Mouse (Mus musculus) layer of hippocampus, adult 18-20 months (tissue): Measurements from ENCODE around the gene Naga. TPM values are rescaled to one million over a fixed set of nuclear protein-coding genes. Genes with fewer than 3 reads are reported as not detected.

ENCODE experiments used
- DNase-seq, 2 experiments: peaks; one replicate each; pipeline ENCODE4 v3.0.0; 2022; ENCODE audit warnings: low spot score in 2 of 2
- total RNA-seq, 2 experiments: library from RNA; stranded (reverse); gene quantifications; 2 replicates each; pipeline ENCODE4 v1.2.3; 2021

The Naga gene
- total RNA-seq, 2 experiments from 2014 or later: 33.5 to 40.5 TPM

DNA sequence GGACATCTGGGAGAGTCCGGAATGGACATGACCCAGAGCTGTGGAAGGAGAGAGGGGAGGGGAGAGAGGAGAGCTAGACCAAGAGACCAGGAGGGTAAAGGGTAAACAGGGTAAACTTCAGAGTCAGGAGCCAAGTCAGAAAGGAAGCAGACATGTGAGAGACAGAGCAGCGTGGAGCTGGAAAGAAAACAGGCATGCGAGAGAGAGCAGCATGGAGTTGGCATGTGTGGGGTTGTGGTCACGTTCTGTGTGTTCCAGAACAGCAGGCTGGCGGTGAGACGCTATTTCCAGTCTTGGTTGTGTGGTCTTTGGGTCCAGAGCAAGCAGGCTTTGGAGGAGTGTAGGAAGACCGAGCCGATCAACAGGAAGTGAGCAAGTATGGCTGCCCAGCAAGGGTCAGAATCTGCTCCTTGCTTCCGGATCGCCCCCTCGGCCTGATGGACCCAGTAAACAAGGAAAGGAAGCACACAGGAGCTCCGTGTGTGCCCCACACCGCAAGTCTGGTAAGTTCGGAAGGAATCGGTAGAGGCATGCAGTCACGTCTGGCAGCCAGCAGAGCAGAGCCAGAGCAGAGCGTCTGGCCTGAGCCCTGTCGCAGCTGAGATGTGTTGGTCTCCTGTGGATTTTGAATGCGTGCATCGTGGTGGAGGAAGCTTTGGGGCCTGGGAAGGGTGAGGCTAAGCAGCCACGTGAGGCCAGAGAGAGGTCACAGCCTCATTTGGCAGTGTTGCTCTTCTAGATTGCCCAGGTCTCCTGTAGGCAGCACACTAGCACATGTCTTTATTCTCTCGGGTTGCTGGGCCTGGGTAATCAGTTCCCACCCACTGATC is 19.9 kb upstream of the Naga start:
- no peak for DNase-seq

GRCm38 (mm10) chr15:82354126-82354945 is 15.6 kb upstream of the Naga start, which contains the start of gene Ndufa6:
Gene Ndufa6 (minus strand): TSS chr15:82354322.
- DNase-seq: peak; percentile 96 to 98

GRCm38 (mm10) chr15:82353745-82354113 is 15.0 kb upstream of the Naga start:
- no peak for DNase-seq

- DNase-seq: no peak
These were observed 14.5 kb upstream of the Naga start for GRCm38 (mm10) chr15:82353078-82353744.

DNA sequence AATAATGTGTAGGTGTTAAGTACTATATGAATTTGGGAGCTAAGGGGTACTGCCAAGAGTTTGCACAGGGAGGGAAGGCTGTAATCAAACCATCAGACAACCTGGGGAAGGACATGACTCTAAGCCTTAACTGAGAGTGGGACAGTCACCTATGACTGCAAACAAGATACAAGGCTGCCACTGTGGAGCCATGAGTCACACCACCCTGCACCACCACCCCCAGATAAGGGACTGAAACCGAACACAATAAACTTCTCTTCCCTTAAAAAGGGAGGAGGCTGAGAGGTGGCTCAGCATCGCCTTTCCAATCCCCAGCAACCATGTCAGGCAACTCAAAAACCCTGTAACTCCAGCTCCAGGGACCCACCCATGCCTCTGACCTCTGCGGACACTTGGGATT is 12.8 kb upstream of the Naga start:
- DNase-seq: no peak

- no peak for DNase-seq
These were observed 11.6 kb upstream of the Naga start for GRCm38 (mm10) chr15:82350349-82350748.

- no peak for DNase-seq
These were observed 10.2 kb upstream of the Naga start for GRCm38 (mm10) chr15:82348999-82349341.

DNA sequence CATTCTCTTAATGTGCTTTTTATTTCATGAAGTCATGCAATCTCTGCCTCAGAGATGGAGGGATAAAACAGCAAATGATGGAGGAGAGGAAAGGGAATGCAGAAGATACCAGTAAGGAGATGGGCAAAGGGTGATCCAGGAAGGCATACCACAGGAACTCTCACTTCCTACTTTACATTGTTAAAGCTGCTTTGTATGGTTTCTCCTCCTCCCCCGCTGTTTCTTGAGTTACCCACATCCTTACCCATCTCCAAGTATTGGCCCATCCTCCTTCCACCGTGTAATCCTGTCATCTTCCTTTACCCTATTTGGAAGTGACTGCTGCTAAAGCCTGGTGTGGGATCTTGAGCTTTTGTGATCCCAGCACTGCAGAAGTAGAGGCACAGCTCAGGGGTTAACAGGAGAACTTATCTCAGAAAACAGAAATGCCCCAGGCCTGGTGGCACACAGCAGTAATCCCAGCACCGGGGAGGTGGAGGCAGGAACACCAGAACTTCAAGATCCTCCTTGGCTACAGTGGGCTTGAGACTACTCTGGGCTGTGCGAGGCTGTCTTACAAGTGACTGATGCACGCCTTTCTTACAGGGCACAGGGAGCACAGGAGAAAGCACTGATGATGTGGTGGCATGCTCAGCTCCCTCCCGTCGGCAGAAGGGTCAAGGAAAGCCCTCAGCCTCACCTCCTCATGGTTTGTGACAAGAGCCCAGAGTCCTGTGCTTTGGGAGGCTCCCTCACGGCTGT is 9.7 kb upstream of the Naga start:
- no peak for DNase-seq

DNA sequence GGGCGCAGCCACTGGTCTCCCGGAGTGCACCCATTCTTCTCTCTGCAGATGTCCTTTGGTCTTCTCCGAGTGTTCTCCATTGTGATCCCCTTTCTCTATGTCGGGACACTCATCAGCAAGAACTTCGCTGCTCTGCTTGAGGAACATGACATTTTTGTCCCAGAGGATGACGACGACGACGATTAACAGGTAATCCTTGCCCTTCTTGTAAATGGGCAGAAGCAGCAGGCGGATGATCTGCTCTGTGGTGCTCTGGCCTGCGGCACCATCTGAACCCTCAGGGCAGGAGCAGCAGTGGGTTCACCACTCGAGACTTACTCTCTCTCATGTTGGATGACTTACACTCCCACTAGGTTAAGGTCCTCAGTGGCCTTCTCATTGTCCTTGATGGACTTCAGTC is 9.1 kb upstream of the Naga start:
- DNase-seq: no peak

DNA sequence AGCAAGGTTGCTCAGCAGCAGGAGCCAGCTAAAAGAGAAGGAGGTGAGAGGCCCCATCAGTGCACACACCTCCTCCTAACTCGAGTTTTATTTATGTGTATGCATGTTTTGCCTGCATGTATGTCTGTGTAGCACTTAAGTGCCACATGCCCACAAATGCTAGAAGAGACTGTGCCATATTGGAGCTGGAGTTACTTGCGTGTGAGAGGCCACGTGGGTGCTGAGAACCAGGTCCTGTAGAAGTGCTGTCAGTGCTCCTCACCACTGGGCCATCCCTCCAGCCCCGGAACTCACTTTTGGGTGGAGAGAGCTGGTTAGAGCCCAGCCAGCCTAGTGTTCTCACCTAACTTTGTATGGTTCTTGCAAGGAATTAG is 8.6 kb upstream of the Naga start:
- DNase-seq: no peak

GRCm38 (mm10) chr15:82346580-82347302 is 8.0 kb upstream of the Naga start:
- no peak for DNase-seq

DNA sequence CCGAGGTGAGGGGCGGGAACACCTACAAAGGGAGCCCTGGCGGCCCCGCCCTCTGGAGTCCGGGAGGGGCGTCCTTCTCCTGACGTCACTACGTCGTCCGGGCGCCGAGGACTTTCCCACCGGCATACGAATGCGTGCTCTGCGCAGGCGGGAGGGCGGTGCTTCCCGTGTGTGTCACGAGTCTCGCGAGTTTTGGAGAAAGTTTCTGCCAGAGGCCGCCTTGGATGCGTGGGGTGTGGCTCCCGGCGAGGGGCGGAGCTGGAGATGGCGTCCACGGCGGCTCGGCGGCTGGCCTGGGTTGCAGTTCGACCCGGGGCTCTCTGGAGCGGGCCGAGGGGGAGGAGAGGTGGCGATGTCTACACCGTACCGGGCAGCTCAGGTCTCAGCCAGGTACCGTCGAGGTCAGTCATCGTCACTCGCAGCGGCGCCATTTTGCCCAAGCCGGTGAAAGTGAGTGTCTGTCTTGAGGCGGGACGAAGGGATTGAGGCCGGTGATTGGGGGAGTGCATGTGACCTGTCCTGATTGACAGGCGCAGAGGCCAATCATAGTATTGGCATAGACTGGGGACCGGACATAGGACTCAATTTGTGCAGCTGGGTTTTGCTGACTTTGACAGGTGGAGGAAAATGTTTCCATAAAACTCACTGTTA is 7.2 kb upstream of the Naga start:
- DNase-seq: peak; percentile 97 to 99

- DNase-seq: no peak
These were observed 6.2 kb upstream of the Naga start for GRCm38 (mm10) chr15:82344971-82345370.

GRCm38 (mm10) chr15:82343368-82344287 is 4.9 kb upstream of the Naga start:
- DNase-seq: no peak

- no peak for DNase-seq
These were observed 3.8 kb upstream of the Naga start for GRCm38 (mm10) chr15:82342543-82342935.

- no peak for DNase-seq
These were observed 3.2 kb upstream of the Naga start for GRCm38 (mm10) chr15:82341675-82342542.

DNA sequence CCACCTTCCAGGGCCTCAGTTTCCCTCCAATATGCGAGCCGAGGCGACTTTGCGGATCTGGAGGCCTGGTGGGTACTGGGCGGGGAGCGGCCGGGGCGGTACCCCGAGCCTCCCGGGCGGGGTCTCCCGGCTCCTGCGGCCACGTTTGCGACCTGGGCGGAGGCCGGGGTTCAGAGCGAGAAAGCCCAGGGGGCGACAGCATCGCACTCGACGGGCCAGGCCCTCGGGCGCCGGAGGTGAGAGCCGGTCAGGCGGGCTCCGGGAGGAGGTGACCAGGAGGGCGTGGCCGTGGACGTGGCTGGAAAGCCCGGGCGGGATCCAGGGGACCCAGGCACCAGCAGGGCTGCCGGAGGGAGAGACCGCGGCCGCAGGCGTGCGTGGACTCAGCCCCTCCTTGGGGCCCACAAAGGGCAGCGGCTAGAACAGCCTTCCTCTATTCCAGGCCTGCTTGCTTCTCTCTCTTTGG is 2.3 kb upstream of the Naga start:
- DNase-seq: no peak
